Mouse (Mus musculus) erythroid progenitor cell, adult 5-6 weeks (primary cell): ENCODE measurements around the gene Gbp3. TPM values are rescaled to one million over a fixed set of nuclear protein-coding genes. Genes with fewer than 3 reads are reported as not detected.

ENCODE experiments used
- ATAC-seq: replicated peaks from 2 replicates; pipeline ENCODE4 v1.8.0; 2016; ENCODE audit warnings: moderate number of reproducible peaks, mild to moderate bottlenecking, moderate TSS enrichment, inconsistent platforms; ENCODE audit not compliant: poor library complexity, low FRiP score, severe bottlenecking
- total RNA-seq, 2 experiments: library from RNA; stranded (forward) in 1 of 2; stranded (reverse) in 1 of 2; fragments of 150-400 nt in 1 of 2; fragments of 186-747, 209-891 nt in 1 of 2; gene quantifications; 2 replicates each; pipeline versions ENCODE4 v1.2.3 to v1.2.4; 2015 to 2017; ENCODE audit warnings: low replicate concordance in 2 of 2

The Gbp3 gene
- total RNA-seq, 2 experiments from 2014 or later, result 2.9 to 10.4 TPM

GRCm38 (mm10) chr3:142578342-142578741 lies 18.5 kb downstream of the Gbp3 start:
- no peak for ATAC-seq

- ATAC-seq, result no peak
Observed at GRCm38 (mm10) chr3:142583067-142583466, 23.2 kb downstream of the Gbp3 start.

- ATAC-seq, result no peak
Observed at GRCm38 (mm10) chr3:142587386-142587785, 27.6 kb downstream of the Gbp3 start.

GRCm38 (mm10) chr3:142588888-142589287 lies 29.1 kb downstream of the Gbp3 start:
- no peak for ATAC-seq

- ATAC-seq, result no peak
Observed at GRCm38 (mm10) chr3:142590431-142591067, 30.7 kb downstream of the Gbp3 start.

DNA sequence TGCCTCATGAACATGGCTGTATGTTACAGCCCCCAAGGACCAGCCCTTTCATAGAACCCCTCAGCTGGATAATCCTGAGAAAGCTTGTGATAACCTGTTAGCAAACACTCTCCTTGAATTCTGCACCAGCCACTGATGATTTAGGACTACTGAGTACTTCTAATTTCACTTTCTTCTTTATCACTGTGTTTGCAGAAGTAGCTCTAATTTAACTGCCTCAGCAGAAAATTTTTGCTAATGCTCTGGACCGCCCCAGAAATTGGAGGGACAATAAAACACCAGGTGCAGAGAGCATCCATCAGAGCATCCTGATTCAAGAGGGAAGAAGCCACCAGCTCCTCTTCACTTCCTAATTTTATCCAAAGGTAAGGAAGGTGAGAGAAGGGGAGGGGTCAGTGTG lies 34.7 kb downstream of the Gbp3 start, which contains the start of gene Gbp2b:
Gene Gbp2b (plus strand): TSS at position 301 of the 400 bp plus-strand sequence.
- ATAC-seq, result no peak

DNA sequence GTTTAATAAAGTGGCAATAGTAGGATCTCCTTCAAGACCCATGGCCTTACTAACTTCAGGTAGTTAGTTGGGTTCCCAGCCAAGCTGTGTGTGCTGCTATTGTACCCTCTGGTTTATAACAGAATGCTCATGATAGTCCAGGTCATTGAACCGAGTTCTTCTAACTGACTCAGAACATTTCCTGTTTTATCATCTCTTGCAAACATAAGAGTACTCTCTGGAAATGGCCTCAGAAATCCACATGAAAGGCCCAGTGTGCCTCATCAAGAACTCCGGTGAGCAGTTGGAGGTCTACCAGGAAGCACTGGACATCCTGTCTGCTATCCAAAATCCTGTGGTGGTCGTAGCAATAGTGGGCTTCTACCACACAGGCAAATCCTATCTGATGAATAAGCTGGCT lies 38.1 kb downstream of the Gbp3 start:
- no peak for ATAC-seq

DNA sequence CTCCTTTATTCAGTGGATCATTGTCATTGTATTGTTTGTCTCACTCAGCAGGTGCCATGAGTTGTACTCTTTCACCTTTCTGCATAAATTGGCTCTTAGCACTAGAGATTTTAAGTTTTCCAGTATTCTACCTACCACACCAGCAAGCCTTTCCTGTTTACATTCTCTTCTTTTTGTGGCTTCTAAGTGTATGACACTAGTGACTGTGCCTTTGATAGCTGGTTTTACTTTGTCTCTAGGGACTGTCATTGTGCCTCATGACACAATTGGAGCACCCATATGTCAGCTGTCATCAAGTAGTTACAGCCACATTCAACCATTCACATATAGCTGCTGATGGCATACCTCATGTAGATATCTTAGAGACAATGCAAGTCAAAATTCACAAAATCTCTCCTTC lies 41.8 kb downstream of the Gbp3 start:
- ATAC-seq, result no peak

GRCm38 (mm10) chr3:142618658-142619057 lies 58.8 kb downstream of the Gbp3 start:
- no peak for ATAC-seq

- no peak for ATAC-seq
Observed at GRCm38 (mm10) chr3:142619606-142620005, 59.8 kb downstream of the Gbp3 start.

- peak; percentile 47 for ATAC-seq
Observed at GRCm38 (mm10) chr3:142620111-142620955, 60.5 kb downstream of the Gbp3 start, which contains the start of gene Gbp2. Gene Gbp2, plus strand, starts transcription at chr3:142620602.

DNA sequence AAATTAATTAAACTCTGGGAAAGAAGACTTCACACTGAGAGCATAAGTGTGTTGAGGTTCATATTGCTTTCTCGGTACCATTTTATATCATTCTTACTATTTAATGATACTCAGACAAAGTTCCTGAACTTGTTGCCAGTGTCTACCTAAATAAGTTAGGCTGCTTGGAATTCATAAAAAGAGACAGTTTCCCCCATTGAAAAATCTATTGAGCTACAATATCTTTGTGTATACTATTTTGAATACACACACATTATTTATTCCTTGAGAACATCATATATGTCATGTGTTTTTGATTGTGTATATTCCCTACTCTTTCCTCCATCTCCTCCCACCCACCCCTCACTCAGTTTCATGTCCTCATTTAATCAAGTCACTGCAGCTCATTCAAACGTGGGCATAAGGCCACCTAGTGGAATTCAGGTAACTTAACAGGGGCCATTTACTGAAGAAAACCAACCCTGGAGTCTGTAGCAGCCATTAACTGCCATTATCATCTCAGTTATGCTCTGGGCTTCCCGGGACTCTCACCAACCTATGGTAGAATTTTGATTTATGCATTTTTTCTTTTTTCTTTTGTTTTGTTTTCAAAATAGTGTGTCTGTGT lies 61.2 kb downstream of the Gbp3 start:
- ATAC-seq, result no peak

Other genes starting within 250 kb of the Gbp3 start
- 3.6 and 22.6 TPM in 2 replicates for gene Pdlim5, start 164.3 kb upstream of the Gbp3 start, total RNA-seq (2015; ENCODE audit: low replicate concordance)
- 5.5 and 6.5 TPM in 2 replicates for gene Pdlim5, start 164.3 kb upstream of the Gbp3 start, total RNA-seq (2017; ENCODE audit: low replicate concordance)
- gene Gbp5, start 66.0 kb upstream of the Gbp3 start, total RNA-seq (2015; ENCODE audit: low replicate concordance), result not detected in 2 replicates
- gene Gbp5, start 66.0 kb upstream of the Gbp3 start, total RNA-seq (2017; ENCODE audit: low replicate concordance), result 1.1 and 3.5 TPM in 2 replicates
- gene Gbp7, start 29.7 kb upstream of the Gbp3 start, total RNA-seq (2015; ENCODE audit: low replicate concordance), result 15.1 and 20.9 TPM in 2 replicates
- 16.0 and 22.7 TPM in 2 replicates for gene Gbp7, start 29.7 kb upstream of the Gbp3 start, total RNA-seq (2017; ENCODE audit: low replicate concordance)
- gene Gbp2b, start 34.8 kb downstream of the Gbp3 start, total RNA-seq (2015; ENCODE audit: low replicate concordance), result not detected in 2 replicates
- not detected in 2 replicates for gene Gbp2b, start 34.8 kb downstream of the Gbp3 start, total RNA-seq (2017; ENCODE audit: low replicate concordance)
- 3.4 and 4.7 TPM in 2 replicates for gene Gbp2, start 60.6 kb downstream of the Gbp3 start, total RNA-seq (2015; ENCODE audit: low replicate concordance)
- 4.8 and 6.0 TPM in 2 replicates for gene Gbp2, start 60.6 kb downstream of the Gbp3 start, total RNA-seq (2017; ENCODE audit: low replicate concordance)
- not detected in 2 replicates for gene Kyat3, start 141.0 kb downstream of the Gbp3 start, total RNA-seq (2015; ENCODE audit: low replicate concordance)
- gene Kyat3, start 141.0 kb downstream of the Gbp3 start, total RNA-seq (2017; ENCODE audit: low replicate concordance), result not detected in 2 replicates
- 45.0 and 52.4 TPM in 2 replicates for gene Gtf2b, start 205.0 kb downstream of the Gbp3 start, total RNA-seq (2015; ENCODE audit: low replicate concordance)
- 26.4 and 39.9 TPM in 2 replicates for gene Gtf2b, start 205.0 kb downstream of the Gbp3 start, total RNA-seq (2017; ENCODE audit: low replicate concordance)